Mouse (Mus musculus) stomach, postnatal 0 days (tissue): ENCODE measurements at regions not wholly inside any gene's neighbourhood (a gene's known extent, or its start where the extent isn't known, plus 50 kb on each side); places are given as distances from the start of the nearest gene placed in this dataset.

ENCODE experiments used
- ATAC-seq: fragments of 200-750 bp; cut with Nextera tagmentation; 2 replicates; pipeline ENCODE4 v1.8.0; 2017; ENCODE audit not compliant: low FRiP score, low TSS enrichment
- DNase-seq: peaks from one replicate; pipeline ENCODE4 v3.0.0-alpha.2; 2016; ENCODE audit warnings: low spot score
- H3K27ac ChIP-seq: fragments of 300-500 bp; sonication (generic); replicated peaks from 2 replicates; pipeline ENCODE4 v1.5.1; 2014; ENCODE audit warnings: mild to moderate bottlenecking, control low read depth
- H3K27me3 ChIP-seq: fragments of 300-500 bp; sonication (generic); 2 replicates; pipeline ENCODE4 v1.6.1; 2014; ENCODE audit warnings: low read length; ENCODE audit not compliant: control insufficient read depth, insufficient read depth
- H3K36me3 ChIP-seq: fragments of 300-500 bp; sonication (generic); 2 replicates; pipeline ENCODE4 v1.6.1; 2014; ENCODE audit warnings: low read length, mixed read lengths; ENCODE audit not compliant: control insufficient read depth, insufficient read depth
- H3K4me1 ChIP-seq: fragments of 300-500 bp; sonication (generic); replicated peaks from 2 replicates; pipeline ENCODE4 v1.6.1; 2014; ENCODE audit warnings: antibody characterized with exemption; ENCODE audit not compliant: control insufficient read depth, insufficient read depth
- H3K4me2 ChIP-seq: fragments of 300-500 bp; sonication (generic); replicated peaks from 2 replicates; pipeline ENCODE4 v1.6.1; 2014; ENCODE audit warnings: low read depth, mild to moderate bottlenecking, control low read depth, moderate library complexity
- H3K4me3 ChIP-seq: fragments of 300-500 bp; sonication (generic); 2 replicates; pipeline ENCODE4 v1.5.1; 2014; ENCODE audit warnings: low read depth, low read length, control low read depth
- H3K9ac ChIP-seq: fragments of 300-500 bp; sonication (generic); 2 replicates; pipeline ENCODE4 v1.6.1; 2014; ENCODE audit warnings: mild to moderate bottlenecking, low read length, control low read depth, mixed read lengths
- H3K9me3 ChIP-seq: fragments of 300-500 bp; sonication (generic); 2 replicates; pipeline ENCODE4 v1.6.1; 2016; ENCODE audit warnings: low read length; ENCODE audit not compliant: control insufficient read depth
- CTCF ChIP-seq: IDR thresholded peaks from 2 replicates; pipeline ENCODE4 v1.5.1; 2016; ENCODE audit warnings: antibody characterized with exemption, low read depth, mild to moderate bottlenecking, moderate library complexity
- EP300 ChIP-seq: optimal IDR thresholded peaks from 2 replicates; pipeline ENCODE3; 2016; ENCODE audit warnings: antibody characterized with exemption
- WGBS: fragments of 180-500 bp; shearing (Covaris S2); extraction: QIAGEN DNeasy Blood & Tissue Kit; methylation state at CpG from one replicate; pipeline ENCODE4 v1.1.7; 2014; 5-methylcytosine and 5-hydroxymethylcytosine counted together

GRCm38 (mm10) chr6:32739162-32739745 lies 151.3 kb upstream of the Plxna4 start:
- no peak for ATAC-seq
- Histone ChIP-seq H3K4me3 (no peak overlapping the region), H3K9me3 (no peaks in the 10 kb centered on the region), H3K27me3 (no peaks in the 10 kb centered on the region), H3K36me3 (no peaks in the 10 kb centered on the region), H3K4me1 (no peaks in the 10 kb centered on the region), H3K4me2 (no peak overlapping the region), H3K9ac (no peak overlapping the region), H3K27ac (no peak overlapping the region)
- WGBS, result 80% methylated on average over 9 of the region's 9 CpGs
- peak; percentile 17 for DNase-seq
- no peak for TF ChIP-seq CTCF
- no peak for TF ChIP-seq EP300

GRCm38 (mm10) chr6:32728706-32729105 lies 140.7 kb upstream of the Plxna4 start:
- H3K27me3 ChIP-seq, result no peaks in the 10 kb centered on the region
- no peak overlapping the region for H3K27ac ChIP-seq
- H3K9me3 ChIP-seq, result no peaks in the 10 kb centered on the region
- H3K4me1 ChIP-seq, result no peaks in the 10 kb centered on the region
- H3K36me3 ChIP-seq, result no peaks in the 10 kb centered on the region
- no peak overlapping the region for H3K9ac ChIP-seq
- no peak overlapping the region for H3K4me3 ChIP-seq
- TF ChIP-seq CTCF (no peak), EP300 (no peak)
- H3K4me2 ChIP-seq, result no peak overlapping the region
- ATAC-seq (no peak), DNase-seq (peak; percentile 19)
- 7% methylated on average over 2 of the region's 2 CpGs for WGBS

DNA sequence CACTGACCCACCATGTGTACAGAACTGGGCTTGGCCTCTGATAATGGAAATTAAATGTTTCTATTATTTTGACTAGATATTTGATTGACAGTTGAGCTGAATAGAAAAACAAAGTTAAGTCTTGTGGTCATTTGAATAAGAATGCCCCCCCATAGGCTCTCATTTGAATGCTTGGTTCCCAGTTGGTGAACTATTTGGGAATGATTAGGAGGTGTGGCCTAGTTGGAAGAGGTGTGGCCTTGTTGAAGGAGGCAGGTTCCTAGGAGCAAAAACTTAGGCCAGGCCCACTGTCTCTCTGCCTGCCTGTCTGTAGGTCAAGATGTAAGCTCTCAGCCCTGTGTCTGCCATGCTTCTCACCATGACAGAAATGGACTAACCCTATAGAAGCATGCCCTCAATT lies 138.6 kb upstream of the Plxna4 start:
- DNase-seq, result no peak
- no peaks in the 10 kb centered on the region for H3K4me1 ChIP-seq
- H3K27me3 ChIP-seq, result no peaks in the 10 kb centered on the region
- H3K4me3 ChIP-seq, result no peak overlapping the region
- no peak overlapping the region for H3K9ac ChIP-seq
- no peaks in the 10 kb centered on the region for H3K36me3 ChIP-seq
- no peak overlapping the region for H3K4me2 ChIP-seq
- no peak for TF ChIP-seq EP300
- TF ChIP-seq CTCF, result no peak
- H3K27ac ChIP-seq, result no peak overlapping the region
- ATAC-seq, result no peak
- H3K9me3 ChIP-seq, result no peaks in the 10 kb centered on the region

- Histone ChIP-seq H3K36me3 (no peaks in the 10 kb centered on the region), H3K4me3 (no peak overlapping the region), H3K9ac (no peak overlapping the region), H3K4me2 (no peak overlapping the region), H3K27me3 (no peaks in the 10 kb centered on the region), H3K27ac (no peak overlapping the region), H3K4me1 (no peaks in the 10 kb centered on the region), H3K9me3 (no peaks in the 10 kb centered on the region)
- DNase-seq, result no peak
- no peak for ATAC-seq
- WGBS, result 79% methylated on average over 5 of the region's 5 CpGs
- TF ChIP-seq EP300, result no peak
- no peak for TF ChIP-seq CTCF
Observed at GRCm38 (mm10) chr6:32717860-32718259, 129.9 kb upstream of the Plxna4 start.

- DNase-seq (no peak), ATAC-seq (no peak)
- Histone ChIP-seq H3K9me3 (no peaks in the 10 kb centered on the region), H3K36me3 (no peaks in the 10 kb centered on the region), H3K27me3 (no peaks in the 10 kb centered on the region), H3K4me3 (no peak overlapping the region), H3K4me2 (no peak overlapping the region), H3K27ac (no peak overlapping the region), H3K9ac (no peak overlapping the region), H3K4me1 (no peaks in the 10 kb centered on the region)
- TF ChIP-seq EP300 (no peak), CTCF (no peak)
- 88% methylated on average over 1 of the region's 1 CpGs for WGBS
Observed at GRCm38 (mm10) chr6:32715137-32715536, 127.1 kb upstream of the Plxna4 start.

- Histone ChIP-seq H3K9ac (no peak overlapping the region), H3K4me2 (no peak overlapping the region), H3K4me3 (no peak overlapping the region), H3K9me3 (no peaks in the 10 kb centered on the region), H3K4me1 (no peaks in the 10 kb centered on the region), H3K27ac (no peak overlapping the region), H3K27me3 (no peaks in the 10 kb centered on the region), H3K36me3 (no peaks in the 10 kb centered on the region)
- ATAC-seq (no peak), DNase-seq (peak; percentile 51)
- 7% methylated on average over 10 of the region's 10 CpGs for WGBS
- no peak for TF ChIP-seq EP300
- TF ChIP-seq CTCF, result no peak
Observed at GRCm38 (mm10) chr6:32710208-32710607, 122.2 kb upstream of the Plxna4 start.
